Mouse (Mus musculus) adrenal gland, postnatal 4 days (tissue): ENCODE measurements around the gene Plscr1. TPM values are rescaled to one million over a fixed set of nuclear protein-coding genes. Genes with fewer than 3 reads are reported as not detected.

ENCODE experiments used
- DNase-seq, 2 experiments: peaks; one replicate each; pipeline ENCODE4 v3.0.0; 2021 to 2022; ENCODE audit warnings: low spot score in 2 of 2, mixed read lengths in 2 of 2
- microRNA-seq: library from miRNA; unstranded; fragments of <30 nt; microRNA quantifications from one replicate; pipeline ENCODE4 v1.2.0, GENCODE M21; 2021
- total RNA-seq, 2 experiments: library from RNA; stranded (reverse); gene quantifications; 2 replicates each; pipeline ENCODE4 v1.2.3; 2021

Gene Plscr1
- total RNA-seq, 2 experiments from 2014 or later = 19.1 to 20.3 TPM

DNA sequence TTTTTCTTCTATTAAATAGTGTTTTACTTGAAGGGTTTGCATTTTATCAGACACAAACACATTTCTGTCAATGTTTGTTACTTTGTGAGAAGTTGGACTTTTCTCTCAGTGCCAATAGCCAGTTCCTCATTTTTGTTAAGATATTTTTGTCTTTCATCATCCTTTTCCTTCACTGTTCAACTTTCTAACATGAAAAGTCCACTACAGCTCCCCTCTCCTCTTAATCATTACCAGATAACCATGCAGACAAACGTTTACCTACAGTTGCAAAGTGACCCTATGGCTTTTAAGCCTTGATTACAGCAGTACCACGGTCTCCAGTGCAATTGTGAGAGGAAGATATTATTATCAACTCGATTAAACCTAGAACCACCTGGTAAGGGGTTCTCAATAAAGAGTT is 51.7 kb downstream of the Plscr1 start:
- no peak for DNase-seq

GRCm38 (mm10) chr9:92305075-92305474 is 55.5 kb downstream of the Plscr1 start:
- DNase-seq = no peak

DNA sequence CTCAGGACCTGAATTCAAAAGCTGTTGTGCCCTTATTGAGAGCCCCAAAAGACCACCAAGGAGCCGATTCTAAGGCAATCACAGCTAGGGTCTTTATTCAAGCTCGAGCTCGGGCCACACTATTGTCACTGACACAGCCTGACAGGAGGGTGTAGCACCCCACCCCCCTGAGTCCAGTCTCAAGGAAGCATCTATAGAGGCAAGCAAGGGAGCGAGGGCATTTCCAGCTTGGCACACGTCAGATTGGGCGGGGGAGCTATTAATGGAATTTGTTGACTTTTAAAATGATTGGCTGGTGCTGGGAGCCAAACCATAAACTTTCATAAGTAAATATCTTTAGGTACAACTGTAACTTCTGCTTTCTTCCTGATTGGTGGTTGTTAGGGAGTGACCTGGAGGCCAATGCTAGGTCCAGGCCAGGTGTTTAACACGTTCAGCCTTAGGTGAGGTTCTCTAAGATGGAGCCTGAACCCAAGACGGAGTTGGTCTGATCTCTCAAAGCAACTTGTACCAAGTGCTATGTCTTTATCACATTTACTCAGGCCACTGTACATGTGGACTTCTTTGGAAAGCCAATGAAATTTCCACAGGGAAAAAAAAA is 56.2 kb downstream of the Plscr1 start:
- DNase-seq = no peak

- no peak for DNase-seq
Observed at GRCm38 (mm10) chr9:92309077-92309476, 59.5 kb downstream of the Plscr1 start, which contains the start of gene 1700057G04Rik. Gene 1700057G04Rik (plus strand): TSS chr9:92309377.

- DNase-seq = no peak
Observed at GRCm38 (mm10) chr9:92316791-92317190, 67.2 kb downstream of the Plscr1 start.

Small RNAs within 50 kb of the gene (microRNA-seq; reads per million reads assigned to microRNA genes)
- gene Mir6386 = not detected

Other genes with a start within 250 kb of the Plscr1 start
- not detected for gene Plscr5, start 56.8 kb upstream of the Plscr1 start, total RNA-seq
- gene Plscr2, start 25.9 kb downstream of the Plscr1 start, total RNA-seq = 10 to 100 TPM in 1 of 2 experiments, 1 to 10 TPM in 1; 5.9 to 14.7 TPM
- not detected for gene 1700057G04Rik, start 59.6 kb downstream of the Plscr1 start, total RNA-seq
- gene Plscr4, start 207.6 kb downstream of the Plscr1 start, total RNA-seq = 10 to 100 TPM; 12.4 to 13.1 TPM